Mouse (Mus musculus): Measurements from ENCODE around the gene Ccdc114. TPM values are rescaled to one million over a fixed set of nuclear protein-coding genes. Genes with fewer than 3 reads are reported as not detected.
"Not testable (repeated sequence)": the region's sequence is repeated elsewhere in the genome, so short reads cannot be mapped to it uniquely, and the experiment has no call there.

Ccdc114 gene
- 3.4 and 3.8 TPM in 2 replicates for polyA plus RNA-seq (2015; fragmentation: Nextera tagmentation; extraction: Ambion mirVana)

GRCm38 (mm10) chr7:45923762-45924428 lies at the start of gene Ccdc114:
TSS of gene Ccdc114 (plus strand) at chr7:45924072.
- Histone ChIP-seq H3K27me3 (peaks cover 17% of the 10 kb centered on the region), H3K36me3 (no peaks in the 10 kb centered on the region), H3K4me1 (replicated peaks) (peaks cover 15% of the 10 kb centered on the region), H3K4me2 (peak within 1 kb of the TSS; percentile 54), H3K4me3 (peak within 1 kb of the TSS; percentile 44), H3K9ac (peak within 1 kb of the TSS; percentile 60), H3K27ac (replicated peaks) (peak within 1 kb of the TSS; percentile 86), H3K9me3 (no peaks in the 10 kb centered on the region)
- peak; percentile 55 for ATAC-seq (ENCODE audit: low read depth)
- WGBS = 4% methylated on average over 24 of the region's 24 CpGs

- H3K9me3 ChIP-seq = no peaks in the 10 kb centered on the region
- no peak overlapping the region for H3K9ac ChIP-seq
- peaks cover 18% of the 10 kb centered on the region for H3K4me1 ChIP-seq (replicated peaks)
- no peak overlapping the region for H3K4me2 ChIP-seq
- peaks cover 75% of the 10 kb centered on the region for H3K36me3 ChIP-seq
- H3K4me3 ChIP-seq = no peak overlapping the region
- no peaks in the 10 kb centered on the region for H3K27me3 ChIP-seq
- ATAC-seq (ENCODE audit: low read depth) = no peak
- 96% methylated on average over 7 of the region's 7 CpGs for WGBS
- no peak overlapping the region for H3K27ac ChIP-seq (replicated peaks)
These were observed 47.0 kb upstream of the Ccdc114 start for GRCm38 (mm10) chr7:45876895-45877294.

GRCm38 (mm10) chr7:45878278-45878677 lies 45.6 kb upstream of the Ccdc114 start, which contains the start of gene Grin2d:
TSS of gene Grin2d (minus strand) at chr7:45878378.
- not testable (repeated sequence) for H3K27ac ChIP-seq (replicated peaks); H3K9me3 ChIP-seq; H3K4me2 ChIP-seq; H3K4me3 ChIP-seq; ATAC-seq (ENCODE audit: low read depth); H3K27me3 ChIP-seq; H3K9ac ChIP-seq
- 96% methylated on average over 1 of the region's 1 CpGs for WGBS
- Histone ChIP-seq H3K4me1 (replicated peaks) (peaks cover 18% of the 10 kb centered on the region), H3K36me3 (peaks cover 89% of the 10 kb centered on the region)

GRCm38 (mm10) chr7:45880531-45880930 lies 43.3 kb upstream of the Ccdc114 start:
- Histone ChIP-seq H3K4me3 (no peak overlapping the region), H3K27me3 (no peaks in the 10 kb centered on the region), H3K27ac (replicated peaks) (no peak overlapping the region), H3K4me2 (no peak overlapping the region), H3K4me1 (replicated peaks) (no peaks in the 10 kb centered on the region), H3K9ac (no peak overlapping the region), H3K9me3 (no peaks in the 10 kb centered on the region), H3K36me3 (peaks cover 98% of the 10 kb centered on the region)
- WGBS = 96% methylated on average over 4 of the region's 4 CpGs
- no peak for ATAC-seq (ENCODE audit: low read depth)

- H3K36me3 ChIP-seq = peaks cover 98% of the 10 kb centered on the region
- H3K4me2 ChIP-seq = no peak overlapping the region
- H3K27me3 ChIP-seq = no peaks in the 10 kb centered on the region
- ATAC-seq (ENCODE audit: low read depth) = no peak
- H3K9me3 ChIP-seq = no peaks in the 10 kb centered on the region
- H3K27ac ChIP-seq (replicated peaks) = no peak overlapping the region
- H3K4me3 ChIP-seq = no peak overlapping the region
- no peaks in the 10 kb centered on the region for H3K4me1 ChIP-seq (replicated peaks)
- no peak overlapping the region for H3K9ac ChIP-seq
- WGBS = 94% methylated on average over 2 of the region's 2 CpGs
These were observed 42.9 kb upstream of the Ccdc114 start for GRCm38 (mm10) chr7:45881011-45881410.

GRCm38 (mm10) chr7:45887246-45887645 lies 36.6 kb upstream of the Ccdc114 start:
- Histone ChIP-seq H3K4me2 (no peak overlapping the region), H3K9me3 (no peaks in the 10 kb centered on the region), H3K4me1 (replicated peaks) (0 out of 2 replicates have a peak, but pooled peaks cover 4% of the 10 kb centered on the region), H3K36me3 (peaks cover 40% of the 10 kb centered on the region), H3K27me3 (no peaks in the 10 kb centered on the region), H3K4me3 (no peak overlapping the region), H3K9ac (peak overlapping the region; percentile 43; the same call in 1 of the 2 replicates), H3K27ac (replicated peaks) (no peak overlapping the region)
- 0 out of 2 replicates have a peak, but pooled peaks have one; percentile 36 for ATAC-seq (ENCODE audit: low read depth)
- 53% methylated on average over 3 of the region's 3 CpGs for WGBS

- no peaks in the 10 kb centered on the region for H3K9me3 ChIP-seq
- H3K9ac ChIP-seq = no peak overlapping the region
- no peaks in the 10 kb centered on the region for H3K36me3 ChIP-seq
- H3K4me2 ChIP-seq = no peak overlapping the region
- H3K4me3 ChIP-seq = no peak overlapping the region
- H3K27me3 ChIP-seq = no peaks in the 10 kb centered on the region
- no peak overlapping the region for H3K27ac ChIP-seq (replicated peaks)
- ATAC-seq (ENCODE audit: low read depth) = no peak
- 74% methylated on average over 2 of the region's 2 CpGs for WGBS
- H3K4me1 ChIP-seq (replicated peaks) = peaks cover 5% of the 10 kb centered on the region
These were observed 31.2 kb upstream of the Ccdc114 start for GRCm38 (mm10) chr7:45892651-45893050.

GRCm38 (mm10) chr7:45895931-45896516 lies 27.8 kb upstream of the Ccdc114 start:
- Histone ChIP-seq H3K4me2 (peak overlapping the region; percentile 91), H3K4me1 (replicated peaks) (peaks cover 11% of the 10 kb centered on the region), H3K36me3 (no peaks in the 10 kb centered on the region), H3K4me3 (0 out of 2 replicates have a peak overlapping the region, but pooled peaks have one; percentile 46), H3K9ac (no peak overlapping the region), H3K27me3 (no peaks in the 10 kb centered on the region), H3K9me3 (no peaks in the 10 kb centered on the region), H3K27ac (replicated peaks) (no peak overlapping the region)
- ATAC-seq (ENCODE audit: low read depth) = peak; percentile 41
- 73% methylated on average over 6 of the region's 6 CpGs for WGBS

- ATAC-seq (ENCODE audit: low read depth) = peak; percentile 90
- H3K4me3 ChIP-seq = peak within 1 kb of the TSS; percentile 46
- WGBS = 1% methylated on average over 40 of the region's 40 CpGs
- H3K4me2 ChIP-seq = peak within 1 kb of the TSS; percentile 91
- H3K36me3 ChIP-seq = no peaks in the 10 kb centered on the region
- peak within 1 kb of the TSS; percentile 72 for H3K27ac ChIP-seq (replicated peaks)
- peaks cover 11% of the 10 kb centered on the region for H3K4me1 ChIP-seq (replicated peaks)
- H3K27me3 ChIP-seq = no peaks in the 10 kb centered on the region
- peak within 1 kb of the TSS; percentile 78 for H3K9ac ChIP-seq
- no peaks in the 10 kb centered on the region for H3K9me3 ChIP-seq
These were observed 27.2 kb upstream of the Ccdc114 start, which contains the start of the genes Syngr4 and Tmem143 for GRCm38 (mm10) chr7:45896517-45897257. TSS of gene Syngr4 (minus strand) at chr7:45896714. TSS of gene Tmem143 (plus strand) at chr7:45896941.

GRCm38 (mm10) chr7:45897258-45897757 lies 26.6 kb upstream of the Ccdc114 start:
- Histone ChIP-seq H3K4me3 (peak overlapping the region; percentile 46), H3K9me3 (no peaks in the 10 kb centered on the region), H3K27me3 (no peaks in the 10 kb centered on the region), H3K9ac (peak overlapping the region; percentile 78), H3K36me3 (no peaks in the 10 kb centered on the region), H3K4me2 (peak overlapping the region; percentile 91), H3K4me1 (replicated peaks) (peaks cover 11% of the 10 kb centered on the region), H3K27ac (replicated peaks) (peak overlapping the region; percentile 72)
- peak; percentile 42 for ATAC-seq (ENCODE audit: low read depth)
- under 1% methylated on average over 19 of the region's 19 CpGs for WGBS

- Histone ChIP-seq H3K4me2 (peak overlapping the region; percentile 91), H3K9ac (peak overlapping the region; percentile 78; the same call in 1 of the 2 replicates), H3K4me3 (peak overlapping the region; percentile 46), H3K4me1 (replicated peaks) (peaks cover 11% of the 10 kb centered on the region)
- 51% methylated on average over 4 of the region's 4 CpGs for WGBS
- H3K36me3 ChIP-seq; H3K27me3 ChIP-seq; ATAC-seq (ENCODE audit: low read depth); H3K9me3 ChIP-seq; H3K27ac ChIP-seq (replicated peaks): not testable (repeated sequence)
These were observed 25.7 kb upstream of the Ccdc114 start for GRCm38 (mm10) chr7:45898125-45898524.

GRCm38 (mm10) chr7:45901562-45901961 lies 22.3 kb upstream of the Ccdc114 start:
- H3K4me3 ChIP-seq = no peak overlapping the region
- no peak overlapping the region for H3K9ac ChIP-seq
- peaks cover 11% of the 10 kb centered on the region for H3K4me1 ChIP-seq (replicated peaks)
- H3K36me3 ChIP-seq = no peaks in the 10 kb centered on the region
- no peak for ATAC-seq (ENCODE audit: low read depth)
- WGBS = 52% methylated on average over 5 of the region's 5 CpGs
- no peak overlapping the region for H3K4me2 ChIP-seq
- H3K27me3 ChIP-seq = no peaks in the 10 kb centered on the region
- H3K9me3 ChIP-seq = no peaks in the 10 kb centered on the region
- H3K27ac ChIP-seq (replicated peaks) = no peak overlapping the region
